Mouse (Mus musculus) myocyte (in vitro differentiated cells): ENCODE results near the gene Nsmce4a. TPM values are rescaled to one million over a fixed set of nuclear protein-coding genes. Genes with fewer than 3 reads are reported as not detected.

Experiments
- H3K27me3 ChIP-seq: one replicate; pipeline ENCODE4 v1.6.1; 2011; ENCODE audit not compliant: control insufficient read depth, insufficient read depth, insufficient read length
- H3K36me3 ChIP-seq: one replicate; pipeline ENCODE4 v1.6.1; 2011; ENCODE audit not compliant: control insufficient read depth, insufficient read depth
- H3K4me2 ChIP-seq: one replicate; pipeline ENCODE4 v1.6.1; 2011; ENCODE audit warnings: low read depth, control low read depth
- H3K4me3 ChIP-seq: one replicate; pipeline ENCODE4 v1.5.1; 2011; ENCODE audit warnings: mild to moderate bottlenecking, control low read depth, moderate library complexity
- H3K79me2 ChIP-seq: one replicate; pipeline ENCODE4 v1.6.1; 2011; ENCODE audit not compliant: control insufficient read depth, insufficient read depth
- H3ac ChIP-seq: one replicate; pipeline ENCODE4 v1.6.1; 2011; ENCODE audit not compliant: control insufficient read depth, insufficient read length
- CEBPB ChIP-seq: IDR thresholded peaks from 2 replicates; pipeline ENCODE4 v1.6.1; 2011; ENCODE audit warnings: mild to moderate bottlenecking, moderate library complexity; ENCODE audit not compliant: poor library complexity, insufficient read depth, severe bottlenecking
- E2F4 ChIP-seq: IDR thresholded peaks from one replicate; pipeline ENCODE4 v1.6.1; 2011; ENCODE audit warnings: mild to moderate bottlenecking, control low read depth, moderate library complexity; ENCODE audit not compliant: insufficient read depth
- MAX ChIP-seq: IDR thresholded peaks from one replicate; pipeline ENCODE4 v1.6.1; 2011; ENCODE audit warnings: low read depth, mild to moderate bottlenecking, control low read depth
- MYOD1 ChIP-seq, 3 experiments: IDR thresholded peaks; one replicate each; pipeline ENCODE4 v1.6.1; 2011; ENCODE audit warnings: control low read depth in 2 of 3, low read depth in 2 of 3, mild to moderate bottlenecking in 2 of 3, moderate library complexity in 1 of 3; ENCODE audit not compliant: insufficient read length in 2 of 3, control insufficient read depth in 1 of 3
- MYOG ChIP-seq, 3 experiments: IDR thresholded peaks; one replicate each; pipeline ENCODE4 v1.6.1; 2011; ENCODE audit warnings: control low read depth in 2 of 3, low read depth in 2 of 3, mild to moderate bottlenecking in 2 of 3; ENCODE audit not compliant: insufficient read length in 2 of 3, control insufficient read depth in 1 of 3, insufficient read depth in 1 of 3
- POLR2A ChIP-seq: IDR thresholded peaks from one replicate; pipeline ENCODE4 v1.6.1; 2011; ENCODE audit warnings: low read depth, mild to moderate bottlenecking, control low read depth, moderate library complexity; ENCODE audit not compliant: insufficient read length
- POLR2AphosphoS2 ChIP-seq: IDR thresholded peaks from one replicate; pipeline ENCODE4 v1.6.1; 2011; ENCODE audit warnings: low read depth, control low read depth; ENCODE audit not compliant: insufficient read length
- REST ChIP-seq: IDR thresholded peaks from one replicate; pipeline ENCODE4 v1.6.1; 2011; ENCODE audit warnings: mild to moderate bottlenecking, control low read depth, moderate library complexity; ENCODE audit not compliant: insufficient read depth, insufficient read length
- SRF ChIP-seq: IDR thresholded peaks from one replicate; pipeline ENCODE4 v1.6.1; 2011; ENCODE audit warnings: low read depth; ENCODE audit not compliant: control insufficient read depth, insufficient read length
- TCF12 ChIP-seq: IDR thresholded peaks from one replicate; pipeline ENCODE4 v1.6.1; 2011; ENCODE audit warnings: mild to moderate bottlenecking, control low read depth; ENCODE audit not compliant: poor library complexity, insufficient read depth, severe bottlenecking
- TCF3 ChIP-seq: IDR thresholded peaks from one replicate; pipeline ENCODE4 v1.6.1; 2011; ENCODE audit warnings: low read depth, control low read depth; ENCODE audit not compliant: insufficient read length
- USF1 ChIP-seq: IDR thresholded peaks from one replicate; pipeline ENCODE4 v1.6.1; 2011; ENCODE audit warnings: low read depth, mild to moderate bottlenecking, control low read depth, moderate library complexity
- polyA plus RNA-seq: library from polyadenylated mRNA; unstranded; fragments of >200 nt; fragmentation: generic; extraction: Trizol; gene quantifications from one replicate; pipeline ENCODE4 v1.2.1, GENCODE M21; 2012; ENCODE audit warnings: missing spikeins

Gene Nsmce4a
- 24.4 TPM for polyA plus RNA-seq

GRCm38 (mm10) chr7:130572821-130573220 is at the start of gene Nsmce4a:
Gene Nsmce4a, minus strand, starts transcription at chr7:130573118.
- H3K36me3 ChIP-seq: no peaks in the 10 kb centered on the region
- no peaks in the 10 kb centered on the region for H3K27me3 ChIP-seq
- no peak within 1 kb of the TSS for H3K4me3 ChIP-seq
- TF ChIP-seq MAX (no peak), USF1 (no peak), REST (no peak), TCF12 (no peak), TCF3 (no peak), CEBPB (no peak), MYOG (IDR thresholded peaks at IDR 0.05; ENCODE audit: control insufficient read depth in 1 of 3, insufficient read depth in 1 of 3, insufficient read length in 2 of 3, low read depth in 2 of 3) (no peak), MYOD1 (IDR thresholded peaks at IDR 0.05; ENCODE audit: control insufficient read depth in 1 of 3, insufficient read length in 2 of 3, low read depth in 2 of 3) (no peak), POLR2A (no peak), SRF (no peak), POLR2AphosphoS2 (no peak), E2F4 (no peak)
- no peak within 1 kb of the TSS for H3ac ChIP-seq
- H3K4me2 ChIP-seq: no peak within 1 kb of the TSS
- H3K79me2 ChIP-seq: no peaks in the 10 kb centered on the region

- no peak overlapping the region for H3K4me2 ChIP-seq
- H3K79me2 ChIP-seq: no peaks in the 10 kb centered on the region
- H3K4me3 ChIP-seq: no peak overlapping the region
- no peaks in the 10 kb centered on the region for H3K27me3 ChIP-seq
- TF ChIP-seq SRF (no peak), MYOG (IDR thresholded peaks at IDR 0.05; ENCODE audit: control insufficient read depth in 1 of 3, insufficient read depth in 1 of 3, insufficient read length in 2 of 3, low read depth in 2 of 3) (no peak), TCF12 (no peak), USF1 (no peak), POLR2AphosphoS2 (no peak), POLR2A (no peak), TCF3 (no peak), CEBPB (no peak), E2F4 (no peak), REST (no peak), MYOD1 (IDR thresholded peaks at IDR 0.05; ENCODE audit: control insufficient read depth in 1 of 3, insufficient read length in 2 of 3, low read depth in 2 of 3) (no peak), MAX (no peak)
- H3ac ChIP-seq: no peak overlapping the region
- H3K36me3 ChIP-seq: no peaks in the 10 kb centered on the region
Measured at GRCm38 (mm10) chr7:130622359-130622758, 49.4 kb upstream of the Nsmce4a start.

GRCm38 (mm10) chr7:130621953-130622352 is 49.0 kb upstream of the Nsmce4a start:
- Histone ChIP-seq H3K4me2 (no peak overlapping the region), H3ac (no peak overlapping the region), H3K79me2 (no peaks in the 10 kb centered on the region), H3K27me3 (no peaks in the 10 kb centered on the region), H3K4me3 (no peak overlapping the region), H3K36me3 (no peaks in the 10 kb centered on the region)
- TF ChIP-seq REST: no peak
- no peak for TF ChIP-seq USF1
- TF ChIP-seq POLR2AphosphoS2: no peak
- TF ChIP-seq SRF: no peak
- no peak for TF ChIP-seq MYOG (IDR thresholded peaks at IDR 0.05; ENCODE audit: control insufficient read depth in 1 of 3, insufficient read depth in 1 of 3, insufficient read length in 2 of 3, low read depth in 2 of 3)
- TF ChIP-seq MYOD1 (IDR thresholded peaks at IDR 0.05; ENCODE audit: control insufficient read depth in 1 of 3, insufficient read length in 2 of 3, low read depth in 2 of 3): no peak
- no peak for TF ChIP-seq TCF3
- no peak for TF ChIP-seq POLR2A
- no peak for TF ChIP-seq E2F4
- no peak for TF ChIP-seq MAX
- no peak for TF ChIP-seq TCF12
- no peak for TF ChIP-seq CEBPB

- Histone ChIP-seq H3K4me3 (no peak overlapping the region), H3K36me3 (no peaks in the 10 kb centered on the region), H3ac (no peak overlapping the region), H3K4me2 (no peak overlapping the region), H3K79me2 (no peaks in the 10 kb centered on the region), H3K27me3 (no peaks in the 10 kb centered on the region)
- no peak for TF ChIP-seq POLR2AphosphoS2
- TF ChIP-seq TCF3: no peak
- TF ChIP-seq TCF12: no peak
- no peak for TF ChIP-seq MYOG (IDR thresholded peaks at IDR 0.05; ENCODE audit: control insufficient read depth in 1 of 3, insufficient read depth in 1 of 3, insufficient read length in 2 of 3, low read depth in 2 of 3)
- no peak for TF ChIP-seq CEBPB
- no peak for TF ChIP-seq E2F4
- TF ChIP-seq POLR2A: no peak
- TF ChIP-seq SRF: no peak
Measured at GRCm38 (mm10) chr7:130621068-130621467, 48.1 kb upstream of the Nsmce4a start.

- no peaks in the 10 kb centered on the region for H3K27me3 ChIP-seq
- H3K4me2 ChIP-seq: no peak overlapping the region
- no peaks in the 10 kb centered on the region for H3K36me3 ChIP-seq
- no peak overlapping the region for H3ac ChIP-seq
- no peak overlapping the region for H3K4me3 ChIP-seq
- TF ChIP-seq USF1 (no peak), MYOD1 (IDR thresholded peaks at IDR 0.05; ENCODE audit: control insufficient read depth in 1 of 3, insufficient read length in 2 of 3, low read depth in 2 of 3) (no peak), MAX (no peak), TCF3 (no peak), E2F4 (no peak), POLR2A (no peak), REST (no peak), MYOG (IDR thresholded peaks at IDR 0.05; ENCODE audit: control insufficient read depth in 1 of 3, insufficient read depth in 1 of 3, insufficient read length in 2 of 3, low read depth in 2 of 3) (no peak), POLR2AphosphoS2 (no peak), TCF12 (no peak), SRF (no peak), CEBPB (no peak)
- no peaks in the 10 kb centered on the region for H3K79me2 ChIP-seq
Measured at GRCm38 (mm10) chr7:130617591-130617990, 44.7 kb upstream of the Nsmce4a start.
